1 mouse cellular context compared by ENCODE assay signal in the genomic region with DNA sequence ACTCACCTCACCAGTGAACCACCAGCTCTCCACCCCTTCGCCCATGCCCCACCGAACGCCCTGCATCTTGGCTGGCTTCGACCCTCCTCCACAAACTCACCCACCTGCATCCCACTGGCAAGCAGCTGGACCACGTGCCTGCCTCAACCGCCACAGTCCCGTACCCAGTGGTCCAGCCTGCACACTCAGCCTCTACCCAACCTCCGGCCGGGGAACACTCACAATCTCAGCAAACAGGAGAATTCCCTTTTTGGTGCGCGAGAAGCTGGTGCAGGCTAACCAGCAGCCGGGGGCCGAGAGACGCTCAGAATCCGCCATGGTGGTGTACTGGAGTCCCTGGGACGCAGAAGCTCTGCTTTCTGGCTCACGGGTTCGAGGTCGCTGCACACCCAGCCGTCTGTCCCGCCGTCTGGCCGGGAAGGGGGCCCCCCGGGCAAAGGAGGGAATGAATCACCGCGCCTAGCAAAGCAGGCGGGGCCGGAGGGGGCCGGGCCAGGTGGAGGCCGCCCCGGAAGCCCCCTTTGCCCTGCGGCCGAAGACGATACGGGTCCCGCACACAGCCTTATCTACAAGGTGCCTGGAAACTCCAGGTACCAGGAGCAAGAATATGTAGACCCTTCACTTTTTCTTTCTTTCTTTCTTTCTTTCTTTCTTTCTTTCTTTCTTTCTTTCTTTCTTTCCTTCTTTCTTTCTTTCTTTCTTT.
TF ChIP-seq lines count a peak whose summit lies in the region.

Gene Plp2, minus strand, starts transcription at position 470 of the 703 bp plus-strand sequence.

TF ChIP-seq in MEL, 35 proteins besides CTCF, POLR2A, EP300 and RAD21 (continued from another document):
- TF ChIP-seq TCF12 (IDR thresholded peaks at IDR 0.05; ENCODE audit: low read depth, low read length) (peak; percentile 59; the same call in 1 of the 2 replicates), UBTF (IDR thresholded peaks at IDR 0.05; ENCODE audit: borderline replicate concordance, insufficient read depth, low read depth, low read length) (no peak), BHLHE40 (IDR thresholded peaks at IDR 0.05; ENCODE audit: borderline replicate concordance, low read depth, low read length) (no peak), NRF1 (IDR thresholded peaks at IDR 0.05; ENCODE audit: insufficient read depth, low read depth, low read length, poor library complexity, severe bottlenecking) (no peak), SIN3A (IDR thresholded peaks at IDR 0.05; ENCODE audit: low read length) (peak; percentile 65; the same call in 1 of the 2 replicates), MYC (IDR thresholded peaks at IDR 0.05; ENCODE audit: low read depth, low read length) (0 out of 2 replicates have a peak, but pooled peaks have one; percentile 21), ELF1 (IDR thresholded peaks at IDR 0.05; ENCODE audit: low read depth, low read length) (peak; percentile 46; the same call in 1 of the 2 replicates), MYB (IDR thresholded peaks at IDR 0.05; ENCODE audit: low read depth, low read length) (no peak), GATA1 (IDR thresholded peaks at IDR 0.05; ENCODE audit: low read depth, low read length) (peak; percentile 53), USF2 (IDR thresholded peaks at IDR 0.05; ENCODE audit: borderline replicate concordance in 1 of 2, insufficient read depth in 1 of 2, low read depth in 1 of 2, low read length in 2 of 2) (no peak), MAZ (IDR thresholded peaks at IDR 0.05; ENCODE audit: low read depth, low read length) (peak; percentile 55; the same call in 1 of the 2 replicates), ZNF384 (IDR thresholded peaks at IDR 0.05; ENCODE audit: low read depth, low read length) (no peak), TBP (IDR thresholded peaks at IDR 0.05; ENCODE audit: low read depth, low read length) (peak; percentile 35; the same call in 1 of the 2 replicates), CHD1 (IDR thresholded peaks at IDR 0.05; ENCODE audit: low read depth, low read length) (0 out of 2 replicates have a peak, but pooled peaks have one; percentile 65), ZKSCAN1 (IDR thresholded peaks at IDR 0.05; ENCODE audit: low read depth, low read length) (no peak), ZMIZ1 (IDR thresholded peaks at IDR 0.05; ENCODE audit: low read depth, low read length) (peak; percentile 53; the same call in 1 of the 2 replicates)
